Mouse (Mus musculus) E14TG2a.4 (cell line): Measurements from ENCODE around the gene Klf13.

Source experiments
- CTCF ChIP-seq: conservative IDR thresholded peaks from 2 replicates; pipeline ENCODE4 v1.5.1; 2014; ENCODE audit warnings: low read length
- NANOG ChIP-seq: IDR thresholded peaks from 2 replicates; pipeline ENCODE4 v1.6.1; 2014; ENCODE audit warnings: borderline replicate concordance, low read length, mixed read lengths

- no peak for TF ChIP-seq CTCF
- TF ChIP-seq NANOG: no peak
These were observed 17.6 kb upstream of the Klf13 start for GRCm38 (mm10) chr7:63956138-63956823.
